Mouse (Mus musculus): ENCODE results near the gene Bscl2. TPM values are rescaled to one million over a fixed set of nuclear protein-coding genes. Genes with fewer than 3 reads are reported as not detected.

Bscl2 gene
- total RNA-seq (2021): 10 to 100 TPM; 24.7 to 32.2 TPM
- long read RNA-seq, experiment 1, transcript Bscl2-210 (12 exons, 1,962 nt): major isoform, 8 of 14 reads
- long read RNA-seq, experiment 1, partial matches to known transcripts: 2 of 14 reads
- long read RNA-seq, experiment 1, other reads (novel, unspliced or antisense): 2 of 14 reads
- long read RNA-seq, experiment 2, transcript Bscl2-201 (11 exons, 1,388 nt): minor isoform, 5 of 19 reads
- long read RNA-seq, experiment 2, transcript Bscl2-210 (12 exons, 1,962 nt): major isoform, 13 of 19 reads
- long read RNA-seq, experiment 2, partial matches to known transcripts: 0 of 19 reads
- long read RNA-seq, experiment 2, other reads (novel, unspliced or antisense): 0 of 19 reads

DNA sequence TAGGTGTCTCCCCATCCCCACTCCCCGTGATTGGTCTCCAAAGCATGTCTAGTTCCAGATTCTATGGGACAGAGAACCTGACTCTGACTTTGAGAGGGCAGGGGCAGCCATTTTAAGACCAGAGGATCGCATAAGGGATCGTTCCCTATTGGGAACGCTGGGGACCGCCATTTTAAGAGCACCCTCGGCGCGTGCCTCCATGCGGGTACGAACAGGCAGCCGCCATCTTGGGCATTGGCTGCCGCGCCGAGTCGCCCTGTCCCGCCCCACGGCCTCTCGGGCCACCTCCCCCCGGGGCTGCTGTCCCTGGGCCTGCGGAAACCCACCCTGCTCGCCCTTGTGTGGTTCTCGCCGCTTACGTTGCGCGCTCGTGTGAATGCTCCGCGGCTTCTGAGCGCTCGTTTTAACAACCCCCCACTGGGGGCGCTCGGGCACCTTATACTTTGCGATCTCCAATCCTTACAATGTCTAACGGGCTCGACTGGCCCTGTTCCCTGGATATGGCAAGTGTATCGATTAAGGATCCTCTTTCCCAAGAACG is at the start of gene Bscl2:
TSS of gene Bscl2 (plus strand) at position 217 of the 541 bp plus-strand sequence.
- DNase-seq: peak; percentile 85 to 91

DNA sequence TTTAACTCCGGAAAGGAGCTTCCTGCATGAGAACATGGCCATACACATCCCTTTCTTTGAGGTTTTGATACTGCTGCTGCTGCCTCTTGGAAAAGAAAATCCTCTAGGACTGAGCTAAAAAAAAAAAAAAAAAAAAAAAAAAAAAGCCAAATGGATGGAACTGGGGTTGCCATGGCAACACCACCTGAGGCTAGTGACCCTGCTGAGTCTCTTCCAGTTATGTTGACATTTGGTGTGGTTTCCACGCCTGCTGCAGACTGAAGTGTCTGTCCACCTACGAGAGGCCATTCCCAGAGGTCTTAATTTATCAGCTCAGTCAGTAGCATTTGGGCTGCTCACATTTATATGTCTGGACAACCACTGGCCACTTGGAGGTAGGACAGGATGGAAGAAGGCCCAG is 48.7 kb upstream of the Bscl2 start:
- no peak for DNase-seq

DNA sequence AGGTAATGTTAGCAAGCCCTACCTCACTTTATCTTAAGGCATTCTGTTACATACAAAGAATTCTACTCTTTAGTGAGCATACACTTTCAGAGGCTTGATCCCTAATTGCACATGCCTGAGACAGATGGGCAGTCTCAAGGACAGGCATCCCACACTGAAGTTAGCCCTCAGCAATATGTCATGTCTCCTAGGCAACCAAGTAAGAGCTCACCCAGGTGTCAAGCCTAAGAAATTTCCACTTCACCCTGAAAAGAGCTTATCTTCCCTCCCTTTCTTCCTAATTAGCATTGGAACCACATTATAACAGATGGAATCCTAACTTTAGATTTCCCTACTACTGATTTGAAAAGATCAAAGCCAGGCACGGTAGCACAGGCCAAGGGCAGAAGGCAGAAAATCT is 48.1 kb upstream of the Bscl2 start:
- no peak for DNase-seq

- DNase-seq: no peak
Measured at GRCm38 (mm10) chr19:8790171-8790570, 47.1 kb upstream of the Bscl2 start.

- DNase-seq: peak; percentile 91 to 95
Measured at GRCm38 (mm10) chr19:8798264-8798946, 38.9 kb upstream of the Bscl2 start, which contains the start of gene Polr2g. Gene Polr2g (minus strand): TSS chr19:8798577.

DNA sequence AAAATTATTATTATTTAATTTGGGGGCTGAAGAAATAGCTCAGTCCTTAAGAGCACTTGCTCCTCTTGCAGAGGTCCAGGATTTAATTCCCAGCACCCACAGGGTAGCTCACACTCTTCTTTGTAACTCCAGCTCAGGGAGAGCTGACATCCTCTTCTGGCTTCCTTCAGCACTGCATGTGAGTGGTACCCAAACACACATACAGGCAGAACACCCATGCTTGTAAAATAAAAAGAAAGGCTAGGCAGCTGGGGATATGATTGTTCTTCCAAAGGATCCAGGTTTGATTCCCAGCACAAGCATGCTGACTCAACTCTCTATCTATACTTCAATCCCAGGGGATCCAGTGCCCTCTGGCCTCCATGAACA is 38.3 kb upstream of the Bscl2 start:
- DNase-seq: no peak

DNA sequence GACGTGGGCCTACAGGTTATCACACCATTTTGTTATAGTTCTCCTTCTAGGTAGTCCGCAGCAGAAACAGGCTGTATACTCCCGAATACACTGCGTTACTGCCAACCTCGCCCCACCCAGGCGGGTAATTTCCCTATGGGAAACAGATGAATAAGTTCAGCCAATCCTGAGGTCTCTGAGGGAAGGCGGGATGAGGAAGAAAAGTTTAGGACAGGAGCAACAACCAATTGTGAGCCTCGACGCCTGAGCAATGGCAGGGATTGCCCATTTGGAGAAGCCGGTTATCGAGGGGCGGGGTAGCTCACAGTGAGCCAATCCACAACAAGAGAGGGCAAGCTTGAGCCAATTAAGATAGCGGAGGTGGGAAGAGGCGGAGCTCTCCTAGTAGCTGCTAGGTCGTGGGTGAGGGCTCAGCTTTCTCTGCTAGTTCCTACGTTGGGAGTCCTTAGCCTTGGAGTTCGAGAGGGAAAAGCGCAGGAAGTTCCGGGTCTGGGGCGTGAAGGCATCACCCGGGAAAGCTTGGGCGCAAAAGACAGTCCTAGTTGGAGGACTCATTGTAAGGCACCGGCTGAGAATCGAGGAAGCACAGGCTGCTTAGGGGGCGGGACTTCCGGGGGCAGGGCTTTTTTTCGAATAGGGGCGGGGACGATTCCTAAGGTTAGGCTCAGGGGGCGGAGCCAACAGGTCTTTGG is 35.0 kb upstream of the Bscl2 start, which contains the start of gene Zbtb3:
TSS of gene Zbtb3 (plus strand) at position 426 of the 692 bp plus-strand sequence.
- DNase-seq: peak; percentile 94 to 99

- DNase-seq: no peak
Measured at GRCm38 (mm10) chr19:8803204-8803780, 34.0 kb upstream of the Bscl2 start.

DNA sequence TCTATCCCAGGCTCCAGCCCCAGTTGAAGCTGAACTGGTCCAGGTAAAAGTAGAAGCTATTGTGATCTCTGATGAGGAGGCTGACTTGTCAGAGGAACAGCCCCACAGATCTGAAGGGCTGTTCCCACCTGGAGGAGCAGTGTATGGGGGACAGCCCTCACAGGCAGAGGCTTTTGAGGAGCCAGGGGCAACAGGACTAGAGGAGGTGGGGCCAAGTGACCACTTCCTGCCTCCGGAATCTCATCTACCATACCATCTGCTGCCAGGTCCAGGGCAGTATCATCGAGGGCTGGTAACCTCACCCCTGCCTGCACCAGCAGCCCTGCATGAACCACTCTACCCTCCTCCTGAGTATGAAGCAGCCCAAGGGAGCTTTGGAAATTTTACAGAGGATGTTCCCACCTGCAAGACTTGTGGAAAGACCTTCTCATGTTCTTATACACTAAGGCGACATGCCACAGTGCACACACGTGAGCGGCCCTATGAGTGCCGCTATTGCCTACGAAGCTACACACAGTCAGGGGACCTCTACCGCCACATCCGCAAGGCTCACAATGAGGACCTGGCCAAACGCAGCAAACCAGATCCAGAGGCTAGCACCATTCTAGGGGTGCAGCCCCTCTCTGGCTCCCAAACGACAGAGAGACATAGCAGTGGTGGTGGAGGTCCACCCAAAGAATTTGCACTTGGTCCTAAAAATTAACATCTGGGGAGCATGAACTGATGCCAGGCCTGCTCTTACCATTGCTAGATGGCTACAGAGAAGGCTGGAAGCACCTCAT is 33.2 kb upstream of the Bscl2 start:
- DNase-seq: no peak

DNA sequence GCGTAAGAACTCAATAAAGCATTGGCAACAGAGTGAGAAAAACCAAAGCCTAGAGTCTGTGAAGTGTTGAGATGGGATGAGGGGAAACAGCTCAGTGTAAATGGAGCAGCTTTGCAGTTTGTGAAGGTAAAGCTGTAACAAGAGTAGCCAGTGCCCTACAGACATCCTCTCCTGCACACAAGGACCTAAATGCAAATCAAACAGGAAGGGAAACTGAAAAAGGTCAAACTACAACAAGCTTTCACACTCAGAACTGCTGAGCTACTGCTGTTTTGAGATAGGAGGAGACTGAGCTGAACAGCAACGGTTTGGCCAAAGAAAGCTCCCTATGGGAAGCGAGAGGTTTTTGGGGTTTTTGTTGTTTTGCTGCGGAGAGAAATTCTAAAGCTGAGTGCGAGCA is 30.5 kb upstream of the Bscl2 start:
- DNase-seq: no peak

- DNase-seq: no peak
Measured at GRCm38 (mm10) chr19:8815812-8816211, 21.5 kb upstream of the Bscl2 start.

DNA sequence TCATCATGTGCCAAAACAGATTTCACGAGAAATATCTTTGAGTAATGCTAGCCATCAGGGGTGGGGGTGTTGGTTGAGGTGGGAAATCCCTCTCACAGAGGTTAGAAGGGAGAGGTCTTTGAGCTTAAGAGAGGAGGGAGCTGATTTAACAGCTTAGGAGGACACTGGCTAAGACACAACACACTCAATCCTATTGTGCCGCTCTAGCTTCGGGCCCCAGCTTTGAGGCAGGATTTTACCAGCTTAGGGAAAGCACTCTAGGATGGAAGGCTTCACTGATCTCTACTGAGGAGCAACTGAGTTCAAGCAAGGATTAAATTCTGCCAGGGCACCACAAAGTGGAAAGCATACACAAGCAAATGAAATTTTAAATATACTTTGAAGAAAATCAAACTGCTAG is 20.3 kb upstream of the Bscl2 start:
- no peak for DNase-seq

DNA sequence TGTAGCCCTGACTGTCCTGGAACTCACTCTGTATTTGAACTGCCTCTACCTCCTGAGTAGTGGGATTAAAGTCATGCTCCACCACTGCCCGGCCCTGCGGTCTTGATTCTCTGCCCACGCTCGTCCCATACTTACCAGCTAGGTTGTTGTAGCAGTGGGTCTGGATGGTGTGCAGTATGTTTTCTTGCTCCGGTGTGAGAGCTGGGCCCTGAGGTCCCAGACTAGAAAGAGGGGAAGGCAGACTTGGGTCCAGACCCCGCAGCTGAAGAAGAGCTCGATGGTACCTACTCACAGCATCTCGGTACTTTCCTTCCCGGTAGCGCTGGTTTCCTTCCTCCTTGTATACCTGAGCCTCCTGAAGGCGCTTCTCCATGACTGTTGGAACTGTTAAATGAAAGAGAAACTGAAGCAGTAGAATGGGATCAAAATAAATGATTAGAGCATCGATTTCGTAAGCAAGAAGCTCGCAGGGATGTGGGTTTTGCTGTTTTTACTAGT is 18.9 kb upstream of the Bscl2 start:
- DNase-seq: no peak

- peak; percentile 96 to 99 for DNase-seq
Measured at GRCm38 (mm10) chr19:8818801-8819595, 18.3 kb upstream of the Bscl2 start, which contains the start of gene Ttc9c. Gene Ttc9c (minus strand): TSS chr19:8819333.

DNA sequence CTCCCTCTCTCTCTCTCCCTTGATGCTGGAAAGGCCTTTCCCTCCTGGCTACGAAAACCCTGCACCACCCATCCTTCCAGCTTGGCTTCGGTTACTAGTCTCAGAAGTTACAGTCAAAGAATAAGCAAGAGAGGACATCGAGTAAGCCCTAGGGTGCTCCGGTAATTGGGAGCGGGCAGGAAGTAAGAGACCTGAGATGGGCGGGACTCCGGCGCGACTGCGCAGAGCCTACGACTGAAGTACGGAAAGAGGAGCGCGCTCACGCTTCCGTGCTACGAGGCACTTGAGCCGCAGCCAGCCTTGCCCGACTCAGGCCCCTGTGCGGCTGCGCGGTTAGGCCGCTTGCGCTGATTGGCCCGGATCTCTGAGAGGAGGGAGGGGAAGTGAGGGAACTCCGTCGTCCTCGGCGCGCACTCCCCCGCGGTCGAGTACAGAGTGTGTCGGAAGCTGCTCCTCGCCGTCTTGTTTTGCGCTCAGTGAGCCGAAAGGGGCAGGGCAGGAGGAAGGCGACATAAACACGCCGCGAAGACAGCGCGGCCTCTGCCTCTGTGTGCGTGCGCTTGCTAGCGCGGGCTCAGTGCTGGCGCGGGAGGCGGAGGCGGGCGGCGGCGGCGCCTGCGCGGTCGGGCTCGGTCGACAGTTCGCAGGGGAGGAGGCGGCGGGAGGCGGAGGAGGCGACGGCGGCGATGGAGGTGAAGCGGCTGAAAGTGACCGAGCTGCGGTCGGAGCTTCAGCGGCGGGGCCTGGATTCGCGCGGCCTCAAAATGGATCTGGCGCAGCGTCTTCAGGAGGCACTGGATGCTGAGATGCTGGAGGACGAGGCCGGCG is 17.5 kb upstream of the Bscl2 start, which contains the start of gene Hnrnpul2:
TSS of gene Hnrnpul2 (plus strand) at position 415 of the 828 bp plus-strand sequence.
- peak; percentile 98 to 99 for DNase-seq

- no peak for DNase-seq
Measured at GRCm38 (mm10) chr19:8820424-8820956, 16.8 kb upstream of the Bscl2 start.

GRCm38 (mm10) chr19:8821146-8821545 is 16.1 kb upstream of the Bscl2 start:
- no peak for DNase-seq

DNA sequence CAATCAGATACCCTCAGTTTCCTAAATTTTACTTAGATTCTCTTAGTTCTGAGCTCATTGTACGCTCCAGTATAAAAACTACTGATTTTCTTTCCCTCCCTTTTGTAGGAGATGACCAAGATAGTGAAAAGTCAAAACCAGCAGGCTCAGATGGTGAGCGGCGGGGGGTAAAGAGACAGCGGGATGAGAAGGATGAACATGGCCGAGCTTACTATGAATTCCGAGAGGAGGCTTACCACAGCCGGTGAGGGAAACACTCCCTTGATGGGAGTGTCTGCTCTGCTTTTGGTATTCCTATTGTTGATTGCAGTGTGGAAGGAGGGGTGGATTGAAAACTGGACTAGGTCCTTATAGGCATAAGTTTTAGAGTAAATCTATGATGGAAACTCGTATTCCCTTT is 14.6 kb upstream of the Bscl2 start:
- no peak for DNase-seq

DNA sequence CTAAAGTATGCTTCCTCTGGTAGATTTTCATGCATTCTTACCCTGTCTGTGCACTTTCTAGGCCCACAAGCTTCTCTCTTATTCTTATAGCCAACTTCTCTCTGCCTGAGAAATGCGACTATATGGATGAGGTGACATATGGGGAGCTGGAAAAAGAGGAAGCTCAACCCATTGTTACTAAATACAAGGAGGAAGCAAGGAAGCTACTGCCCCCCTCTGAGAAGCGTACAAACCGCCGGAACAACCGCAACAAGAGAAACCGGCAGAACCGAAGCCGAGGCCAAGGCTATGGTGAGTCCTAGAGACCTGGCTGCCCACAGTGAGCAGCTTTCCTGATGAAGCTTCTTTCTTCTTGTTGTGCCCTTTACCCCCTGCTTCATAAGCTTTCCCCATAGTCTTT is 7.6 kb upstream of the Bscl2 start, which contains the start of gene AC129217.1:
TSS of gene AC129217.1 (plus strand) at position 114 of the 400 bp plus-strand sequence.
- peak in 1 of 2 experiments; percentile 47 for DNase-seq
